Mouse (Mus musculus): ENCODE results near the gene Hist2h2ac. TPM values are rescaled to one million over a fixed set of nuclear protein-coding genes. Genes with fewer than 3 reads are reported as not detected.
"Not testable (repeated sequence)": the region's sequence is repeated elsewhere in the genome, so short reads cannot be mapped to it uniquely, and the experiment has no call there.

The Hist2h2ac gene
- polyA plus RNA-seq, 1 experiment from 2014 or later = 13.7 TPM

DNA sequence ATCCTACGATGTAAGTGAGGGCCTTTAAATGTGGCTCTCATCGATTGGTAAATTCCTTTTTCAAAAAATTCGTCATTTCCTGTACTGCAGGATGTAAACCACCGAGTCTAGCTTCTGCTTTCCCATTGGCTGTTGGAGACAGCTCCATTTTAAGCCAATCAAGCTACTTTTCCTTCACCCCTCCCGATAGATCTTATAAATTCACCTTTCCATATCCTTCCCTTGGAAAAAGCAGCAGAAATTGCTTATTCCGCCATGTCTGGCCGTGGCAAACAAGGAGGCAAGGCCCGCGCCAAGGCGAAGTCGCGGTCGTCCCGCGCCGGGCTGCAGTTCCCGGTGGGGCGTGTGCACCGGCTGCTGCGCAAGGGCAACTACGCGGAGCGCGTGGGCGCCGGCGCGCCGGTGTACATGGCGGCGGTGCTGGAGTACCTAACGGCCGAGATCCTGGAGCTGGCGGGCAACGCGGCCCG is 984 bp downstream of the Hist2h2ac start, which contains the start of the genes Bola1 and Hist2h2ab:
Bola1 (minus strand) TSS at position 49 of the 470 bp plus-strand sequence.
Hist2h2ab (plus strand) TSS at position 205 of the 470 bp plus-strand sequence.
- under 1% methylated on average over 37 of the region's 37 CpGs for WGBS
- peak within 1 kb of the TSS; percentile 89 for H3K4me2 ChIP-seq

DNA sequence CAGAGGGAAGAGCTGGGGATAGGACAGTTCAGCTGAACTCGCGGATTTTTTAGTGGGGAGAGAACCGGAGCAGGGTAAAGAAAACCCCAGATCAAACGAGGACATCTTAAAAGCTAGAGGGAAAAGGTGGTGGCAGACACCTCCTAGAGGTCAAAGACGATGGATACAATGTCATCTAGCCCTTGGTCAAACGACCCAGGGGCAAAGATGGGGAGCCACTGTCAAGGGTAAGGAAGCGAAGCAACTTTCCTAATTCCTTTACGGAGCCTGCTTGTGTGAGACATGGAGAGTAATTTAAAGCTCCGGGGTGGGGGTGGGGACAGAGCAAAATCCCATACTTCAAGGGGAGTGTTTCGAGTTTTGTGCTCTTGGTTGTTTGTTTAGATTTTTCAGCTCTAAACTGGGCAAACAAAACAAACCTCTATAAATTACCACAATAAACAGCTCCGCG is 1.5 kb downstream of the Hist2h2ac start:
- Histone ChIP-seq H3K27ac (peak overlapping the region; percentile 97), H3K4me1 (peaks cover 27% of the 10 kb centered on the region), H3K27me3 (no peaks in the 10 kb centered on the region), H3K4me3 (peak overlapping the region; percentile 55), H3K9ac (peak overlapping the region; percentile 46), H3K9me3 (no peaks in the 10 kb centered on the region), H3K36me3 (no peaks in the 10 kb centered on the region), H3K4me2 (peak overlapping the region; percentile 89)
- WGBS = under 1% methylated on average over 12 of the region's 12 CpGs
- ATAC-seq (ENCODE audit: borderline replicate concordance, extremely low read depth, low FRiP score, low TSS enrichment) = peak; percentile 13; the same call in 1 of the 2 replicates

More for the DNA sequence above, 984 bp downstream of the Hist2h2ac start, which contains the start of the genes Bola1 and Hist2h2ab:
- Histone ChIP-seq H3K9me3 (no peaks in the 10 kb centered on the region), H3K36me3 (no peaks in the 10 kb centered on the region), H3K4me1 (peaks cover 27% of the 10 kb centered on the region), H3K9ac (peak within 1 kb of the TSS; percentile 90), H3K4me3 (peak within 1 kb of the TSS; percentile 55), H3K27ac (peak within 1 kb of the TSS; percentile 97), H3K27me3 (no peaks in the 10 kb centered on the region)
- peak; percentile 83 for ATAC-seq (ENCODE audit: borderline replicate concordance, extremely low read depth, low FRiP score, low TSS enrichment)

DNA sequence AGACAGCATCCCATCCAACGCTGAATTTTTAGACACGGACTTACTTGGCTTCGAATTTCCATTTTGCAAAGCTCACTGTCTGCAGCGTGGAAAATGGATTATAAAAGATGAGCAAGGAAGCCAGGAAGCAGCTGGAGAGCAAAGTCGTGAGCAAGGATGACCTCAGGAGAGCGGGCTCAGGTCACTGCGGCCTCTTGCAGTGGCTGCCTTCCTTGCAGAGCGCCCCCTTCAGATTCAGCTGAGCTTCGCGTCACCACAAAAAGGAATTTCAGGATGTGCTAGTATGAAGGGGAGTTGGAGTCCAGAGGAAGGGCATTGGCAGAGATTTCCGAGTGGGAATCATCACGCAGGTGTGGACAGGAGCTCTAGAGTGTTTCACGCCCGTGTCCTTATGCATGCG is 11.4 kb downstream of the Hist2h2ac start:
- WGBS = 23% methylated on average over 15 of the region's 15 CpGs
- no peaks in the 10 kb centered on the region for H3K27me3 ChIP-seq
- no peaks in the 10 kb centered on the region for H3K4me1 ChIP-seq
- no peak overlapping the region for H3K4me3 ChIP-seq
- H3K36me3 ChIP-seq = no peaks in the 10 kb centered on the region
- ATAC-seq (ENCODE audit: borderline replicate concordance, extremely low read depth, low FRiP score, low TSS enrichment) = no peak
- no peak overlapping the region for H3K4me2 ChIP-seq
- no peak overlapping the region for H3K9ac ChIP-seq
- no peak overlapping the region for H3K27ac ChIP-seq
- no peaks in the 10 kb centered on the region for H3K9me3 ChIP-seq

DNA sequence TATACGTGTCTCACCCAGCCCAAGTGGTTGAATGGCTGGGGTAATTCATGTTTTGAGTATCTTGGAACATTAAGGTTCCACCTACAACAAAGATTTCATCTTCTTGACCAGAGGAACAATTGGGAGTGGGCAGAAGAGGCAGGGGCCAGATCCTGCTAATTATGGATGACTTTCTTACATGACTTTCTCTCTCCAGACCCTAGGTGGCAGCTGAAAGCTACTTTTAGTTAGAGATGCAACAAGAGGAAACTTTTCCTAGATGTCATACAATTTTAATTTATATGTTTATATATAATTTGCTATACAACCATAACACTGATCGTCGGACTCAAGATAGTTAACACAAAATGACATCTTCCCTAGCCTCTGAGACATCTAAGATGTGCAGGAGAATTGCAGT is 12.9 kb downstream of the Hist2h2ac start:
- H3K27ac ChIP-seq = no peak overlapping the region
- ATAC-seq (ENCODE audit: borderline replicate concordance, extremely low read depth, low FRiP score, low TSS enrichment) = no peak
- 68% methylated on average over 3 of the region's 3 CpGs for WGBS
- no peak overlapping the region for H3K4me2 ChIP-seq
- no peaks in the 10 kb centered on the region for H3K9me3 ChIP-seq
- H3K27me3 ChIP-seq = no peaks in the 10 kb centered on the region
- H3K4me1 ChIP-seq = no peaks in the 10 kb centered on the region
- no peak overlapping the region for H3K9ac ChIP-seq
- no peak overlapping the region for H3K4me3 ChIP-seq
- H3K36me3 ChIP-seq = no peaks in the 10 kb centered on the region

DNA sequence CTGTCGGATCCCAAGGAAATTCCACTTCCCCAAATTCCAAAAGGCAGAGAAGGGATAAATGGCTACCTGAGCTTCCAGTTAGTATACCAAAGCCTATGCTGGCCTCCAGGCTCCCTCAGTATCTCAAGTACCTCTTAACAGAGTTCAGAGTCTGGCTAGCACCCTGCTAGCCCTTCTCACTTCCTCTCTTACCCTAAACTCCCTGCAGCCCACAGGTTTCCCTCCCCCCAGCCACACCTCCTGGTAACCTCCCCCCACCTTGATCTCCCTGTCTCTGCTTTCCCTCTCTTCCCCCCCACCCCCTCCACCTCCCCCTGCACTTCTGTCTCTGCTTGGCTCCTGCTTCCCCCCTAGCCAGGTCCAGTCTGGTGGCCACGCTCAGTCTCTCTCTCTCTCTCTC is 20.9 kb downstream of the Hist2h2ac start:
- Histone ChIP-seq H3K36me3 (no peaks in the 10 kb centered on the region), H3K27ac (no peak overlapping the region), H3K27me3 (no peaks in the 10 kb centered on the region), H3K9ac (no peak overlapping the region), H3K4me3 (no peak overlapping the region), H3K4me1 (peaks cover 13% of the 10 kb centered on the region), H3K4me2 (no peak overlapping the region), H3K9me3 (no peaks in the 10 kb centered on the region)
- no peak for ATAC-seq (ENCODE audit: borderline replicate concordance, extremely low read depth, low FRiP score, low TSS enrichment)
- WGBS = 30% methylated on average over 2 of the region's 2 CpGs

DNA sequence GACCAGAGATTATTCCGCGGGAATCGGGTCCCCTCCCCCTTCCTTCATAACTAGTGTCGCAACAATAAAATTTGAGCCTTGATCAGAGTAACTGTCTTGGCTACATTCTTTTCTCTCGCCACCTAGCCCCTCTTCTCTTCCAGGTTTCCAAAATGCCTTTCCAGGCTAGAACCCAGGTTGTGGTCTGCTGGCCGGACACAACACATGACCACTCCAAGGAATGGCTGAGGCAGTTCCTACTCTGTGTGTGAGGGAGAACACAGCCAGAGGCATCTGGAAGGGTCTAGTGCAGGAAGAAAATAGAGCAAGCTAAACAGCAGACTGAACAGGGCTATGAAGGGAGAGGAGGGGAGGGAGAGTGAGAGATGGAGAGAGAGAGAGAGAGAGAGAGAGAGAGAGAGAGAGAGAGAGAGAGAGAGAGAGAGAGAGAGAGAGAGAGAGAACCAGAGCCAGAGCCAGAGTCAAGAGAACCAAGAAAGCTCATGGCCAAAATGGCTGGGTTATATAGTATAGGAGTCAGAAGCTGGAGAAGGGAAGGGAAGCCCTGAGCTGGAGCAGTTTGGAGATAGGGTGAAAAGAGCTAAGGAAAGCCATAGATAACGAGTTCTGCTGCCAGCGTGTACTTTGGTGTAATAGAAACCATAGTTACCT is 22.0 kb downstream of the Hist2h2ac start:
- not testable (repeated sequence) for H3K9me3 ChIP-seq
- WGBS = 23% methylated on average over 8 of the region's 8 CpGs
- peak overlapping the region; percentile 99 for H3K4me2 ChIP-seq

DNA sequence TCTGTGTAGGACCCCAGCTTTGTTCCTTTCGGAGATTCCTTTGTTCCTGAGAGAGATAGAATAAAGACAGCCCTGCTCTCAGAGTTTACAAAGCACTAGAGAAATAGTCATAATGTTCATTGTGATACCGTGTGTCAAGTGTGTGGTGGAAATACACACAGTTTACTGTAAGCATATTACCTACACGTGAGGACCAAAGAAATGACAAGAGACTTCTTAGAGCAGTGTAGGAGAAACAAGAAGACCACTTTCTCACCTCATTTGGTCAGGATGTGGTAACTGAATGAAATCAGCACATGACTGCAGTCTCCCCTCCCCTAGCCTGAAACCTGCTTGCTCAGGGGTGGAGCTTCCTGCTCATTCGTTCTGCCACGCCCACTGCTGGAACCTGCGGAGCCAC is 22.5 kb downstream of the Hist2h2ac start:
- peak overlapping the region; percentile 29; the same call in 1 of the 2 replicates for H3K27ac ChIP-seq
- H3K4me3 ChIP-seq = peak overlapping the region; percentile 65
- WGBS = 7% methylated on average over 6 of the region's 6 CpGs
- peak; percentile 29; the same call in 1 of the 2 replicates for ATAC-seq (ENCODE audit: borderline replicate concordance, extremely low read depth, low FRiP score, low TSS enrichment)
- H3K36me3 ChIP-seq = no peaks in the 10 kb centered on the region
- H3K4me2 ChIP-seq = peak overlapping the region; percentile 99
- no peaks in the 10 kb centered on the region for H3K9me3 ChIP-seq
- H3K27me3 ChIP-seq = no peaks in the 10 kb centered on the region
- peaks cover 13% of the 10 kb centered on the region for H3K4me1 ChIP-seq
- H3K9ac ChIP-seq = no peak overlapping the region

More for the DNA sequence above, 22.0 kb downstream of the Hist2h2ac start:
- H3K4me1 ChIP-seq = peaks cover 13% of the 10 kb centered on the region
- not testable (repeated sequence) for H3K27me3 ChIP-seq; ATAC-seq (ENCODE audit: borderline replicate concordance, extremely low read depth, low FRiP score, low TSS enrichment); H3K4me3 ChIP-seq; H3K36me3 ChIP-seq; H3K9ac ChIP-seq; H3K27ac ChIP-seq

DNA sequence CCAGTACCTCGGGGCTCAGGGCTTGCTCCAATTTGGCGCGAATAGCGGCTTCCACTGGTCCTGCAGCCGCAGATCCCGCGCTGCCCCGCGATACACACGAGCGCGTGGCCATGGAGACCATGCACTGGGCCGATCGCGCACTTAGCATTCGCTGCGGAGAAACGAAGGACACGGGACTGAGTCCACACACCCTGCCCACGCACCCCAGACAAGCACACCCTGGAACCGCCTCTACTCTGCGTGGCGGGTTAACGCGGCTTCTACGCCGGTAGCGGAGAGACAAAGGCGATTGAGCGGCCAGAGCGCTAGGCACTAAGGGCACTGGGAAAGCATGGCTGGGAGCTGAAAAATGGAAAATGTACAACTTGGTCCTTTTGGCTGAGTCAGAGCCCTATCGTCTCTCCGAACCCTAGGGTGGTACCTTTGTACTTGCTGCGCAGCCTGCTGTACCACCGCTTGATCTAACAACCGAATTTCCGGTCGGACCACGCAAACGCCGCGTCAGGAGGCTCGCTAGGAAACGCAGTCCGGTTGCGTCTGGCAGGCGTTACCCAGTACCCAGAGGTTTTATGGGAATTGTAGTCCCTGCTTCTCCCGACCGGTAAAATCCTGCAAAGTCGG is 23.4 kb downstream of the Hist2h2ac start:
- Histone ChIP-seq H3K27ac (peak overlapping the region; percentile 94), H3K4me1 (peaks cover 13% of the 10 kb centered on the region), H3K36me3 (no peaks in the 10 kb centered on the region), H3K4me3 (peak overlapping the region; percentile 65), H3K4me2 (peak overlapping the region; percentile 99), H3K9me3 (no peaks in the 10 kb centered on the region), H3K27me3 (no peaks in the 10 kb centered on the region), H3K9ac (peak overlapping the region; percentile 81)
- WGBS = under 1% methylated on average over 50 of the region's 50 CpGs
- ATAC-seq (ENCODE audit: borderline replicate concordance, extremely low read depth, low FRiP score, low TSS enrichment) = peak; percentile 92

DNA sequence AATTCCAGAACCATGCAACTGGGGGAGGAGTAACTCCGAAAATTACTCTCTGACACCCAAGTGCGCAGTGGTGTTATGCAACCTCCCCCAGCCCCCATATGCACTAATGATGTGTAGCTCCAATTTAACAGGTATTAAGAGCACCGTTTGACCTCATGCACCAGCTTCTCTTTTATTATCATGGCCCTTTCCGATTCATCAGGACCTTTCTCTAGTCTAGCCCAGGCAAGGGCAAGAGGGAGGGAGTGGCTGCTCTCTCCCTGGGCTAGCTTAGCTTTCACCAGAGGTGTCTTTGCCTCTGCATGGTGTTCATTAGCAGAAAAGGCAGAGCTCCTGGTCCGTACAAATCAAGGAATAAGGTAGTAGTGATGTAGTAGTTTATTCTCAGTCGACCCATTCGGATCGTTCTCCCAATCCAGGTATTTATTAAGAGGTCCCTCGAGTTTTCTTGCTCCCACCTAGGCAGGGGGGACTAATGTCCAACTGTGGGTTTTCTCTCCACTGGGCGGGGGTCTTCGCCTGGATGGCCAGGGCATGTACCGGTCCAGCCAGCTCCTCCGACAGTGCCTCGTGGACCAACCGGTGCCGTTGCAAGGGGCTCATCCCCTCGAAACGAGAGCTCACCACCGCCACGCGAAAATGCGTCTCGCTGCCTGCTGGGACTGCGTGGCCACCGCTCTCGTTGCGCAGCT is 24.1 kb downstream of the Hist2h2ac start:
- peak overlapping the region; percentile 81 for H3K9ac ChIP-seq
- peak overlapping the region; percentile 94 for H3K27ac ChIP-seq
- peaks cover 13% of the 10 kb centered on the region for H3K4me1 ChIP-seq
- H3K4me2 ChIP-seq = peak overlapping the region; percentile 99
- no peaks in the 10 kb centered on the region for H3K9me3 ChIP-seq
- WGBS = 18% methylated on average over 27 of the region's 27 CpGs
- no peak; the same call in 1 of the 2 replicates for ATAC-seq (ENCODE audit: borderline replicate concordance, extremely low read depth, low FRiP score, low TSS enrichment)
- H3K4me3 ChIP-seq = peak overlapping the region; percentile 65
- no peaks in the 10 kb centered on the region for H3K36me3 ChIP-seq
- H3K27me3 ChIP-seq = no peaks in the 10 kb centered on the region

DNA sequence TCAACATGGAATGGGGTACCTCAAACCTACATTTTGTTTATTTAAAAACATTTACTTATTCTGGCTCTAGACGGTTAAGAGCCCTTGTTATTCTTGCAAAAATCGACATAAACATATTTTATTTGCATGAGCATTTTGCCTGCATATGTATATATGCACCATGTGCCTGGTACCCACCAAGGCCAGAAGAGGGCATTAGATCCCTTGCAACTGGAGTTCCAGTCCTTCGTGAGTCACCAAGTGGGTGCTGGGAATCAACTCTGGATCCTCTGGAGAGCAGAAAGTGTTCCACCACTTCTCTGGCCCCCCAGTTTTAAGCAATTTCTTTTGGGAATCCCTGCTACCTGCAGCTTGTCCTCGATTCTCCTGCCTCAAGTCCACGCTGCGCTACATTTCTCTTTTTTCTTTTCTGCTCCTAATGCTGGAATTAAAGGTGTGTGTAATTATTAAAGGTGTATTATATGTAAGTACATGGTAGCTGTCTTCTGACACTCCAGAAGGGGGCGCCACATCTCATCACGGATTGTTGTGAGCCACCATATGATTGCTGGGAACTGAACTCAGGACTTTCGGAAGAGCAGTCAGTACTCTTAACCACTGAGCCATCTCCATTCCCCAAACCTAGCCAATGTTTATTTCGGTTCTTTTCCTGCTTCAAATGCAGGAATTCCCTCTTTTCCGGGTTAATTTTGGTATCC is 24.9 kb downstream of the Hist2h2ac start:
- H3K4me3 ChIP-seq = no peak overlapping the region
- 90% methylated on average over 11 of the region's 11 CpGs for WGBS
- ATAC-seq (ENCODE audit: borderline replicate concordance, extremely low read depth, low FRiP score, low TSS enrichment) = no peak
- H3K9ac ChIP-seq = no peak overlapping the region
- no peaks in the 10 kb centered on the region for H3K27me3 ChIP-seq
- H3K4me1 ChIP-seq = peaks cover 13% of the 10 kb centered on the region
- no peak overlapping the region for H3K27ac ChIP-seq
- no peaks in the 10 kb centered on the region for H3K9me3 ChIP-seq
- H3K36me3 ChIP-seq = no peaks in the 10 kb centered on the region
- H3K4me2 ChIP-seq = peak overlapping the region; percentile 99; the same call in 1 of the 2 replicates

DNA sequence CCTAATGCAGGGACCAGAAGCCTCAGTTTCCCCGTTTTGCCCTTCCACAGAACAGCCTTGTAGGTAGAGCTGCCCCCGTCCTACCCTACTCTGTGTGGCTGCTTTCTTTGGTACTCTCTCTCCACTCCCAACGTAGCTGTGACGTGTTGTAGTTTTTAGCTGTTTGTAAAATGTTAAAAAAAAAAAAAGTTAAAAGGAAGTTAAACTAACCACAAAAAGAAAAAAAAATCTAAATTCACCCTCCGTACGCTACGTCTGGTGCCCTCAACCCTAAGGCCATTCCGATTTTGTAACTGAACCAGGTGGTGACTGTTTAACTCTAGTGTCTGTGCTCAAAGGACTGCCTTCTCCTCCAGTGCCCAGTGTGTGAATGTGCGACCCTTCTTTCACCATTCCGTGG is 25.7 kb downstream of the Hist2h2ac start:
- Histone ChIP-seq H3K36me3 (no peaks in the 10 kb centered on the region), H3K9me3 (no peaks in the 10 kb centered on the region), H3K4me3 (no peak overlapping the region), H3K27ac (no peak overlapping the region), H3K27me3 (no peaks in the 10 kb centered on the region), H3K4me2 (no peak overlapping the region), H3K9ac (no peak overlapping the region), H3K4me1 (peaks cover 13% of the 10 kb centered on the region)
- WGBS = 81% methylated on average over 10 of the region's 10 CpGs
- ATAC-seq (ENCODE audit: borderline replicate concordance, extremely low read depth, low FRiP score, low TSS enrichment) = no peak

Measured in lung, embryonic 15.5 days (tissue).